Mouse (Mus musculus) C2C12 (cell line): ENCODE measurements around the gene Btg3.

Experiments used
- CEBPB ChIP-seq: IDR thresholded peaks from one replicate; pipeline ENCODE4 v1.6.1; 2011; ENCODE audit warnings: low read depth, mild to moderate bottlenecking, control low read depth, moderate library complexity
- CTCF ChIP-seq: IDR thresholded peaks from one replicate; pipeline ENCODE4 v1.5.1; 2011; ENCODE audit not compliant: control insufficient read depth, insufficient read depth, insufficient read length
- FOSL1 ChIP-seq: IDR thresholded peaks from one replicate; pipeline ENCODE4 v1.8.0; 2011; ENCODE audit warnings: mild to moderate bottlenecking, low read length; ENCODE audit not compliant: poor library complexity, insufficient read depth, severe bottlenecking
- MAX ChIP-seq: IDR thresholded peaks from one replicate; pipeline ENCODE4 v1.6.1; 2011; ENCODE audit warnings: mild to moderate bottlenecking, control low read depth
- MYOG ChIP-seq: IDR thresholded peaks from one replicate; pipeline ENCODE4 v1.6.1; 2011; ENCODE audit not compliant: control insufficient read depth, insufficient read length; ENCODE audit errors: extremely low read depth
- USF1 ChIP-seq: IDR thresholded peaks from one replicate; pipeline ENCODE4 v1.6.1; 2011; ENCODE audit warnings: low read depth, mild to moderate bottlenecking, control low read depth, moderate library complexity

- TF ChIP-seq MYOG: no peak
- TF ChIP-seq CTCF: no peak
- TF ChIP-seq MAX: no peak
- no peak for TF ChIP-seq FOSL1
- no peak for TF ChIP-seq CEBPB
- no peak for TF ChIP-seq USF1
Observed at GRCm38 (mm10) chr16:78294606-78295275, 82.3 kb downstream of the Btg3 start.
